Mouse (Mus musculus) CH12.LX (cell line): ENCODE measurements around the gene Apba3.

Experiments used
- MXI1 ChIP-seq: IDR thresholded peaks from 2 replicates; pipeline ENCODE4 v1.6.1; 2011; ENCODE audit warnings: mild to moderate bottlenecking, low read depth, low read length, improper control_type of control experiment
- POLR2A ChIP-seq: IDR thresholded peaks from 2 replicates; pipeline ENCODE4 v1.6.1; 2011; ENCODE audit warnings: low read depth, mild to moderate bottlenecking, improper control_type of control experiment, low read length
- USF2 ChIP-seq: conservative IDR thresholded peaks from 2 replicates; pipeline ENCODE4 v1.6.1; 2011; ENCODE audit warnings: low read depth, low read length, improper control_type of control experiment

GRCm38 (mm10) chr10:81234206-81234605 is 32.6 kb upstream of the Apba3 start:
- TF ChIP-seq USF2 (no peak), MXI1 (no peak), POLR2A (no peak)
